ENCODE assay signal across 8 mouse cellular contexts in genomic region chr12:113151046-113151445, GRCm38 (mm10). TPM values are rescaled to one million over a fixed set of nuclear protein-coding genes. Genes with fewer than 3 reads are reported as not detected.
A peak's percentile ranks its signal among the peaks of the same experiment; 100 is the strongest.
DNase-seq lines count a peak whose midpoint lies in the region; ATAC-seq and TF ChIP-seq lines count a peak whose summit lies in the region.

No protein-coding gene starts in this region.

- peaks cover 73% of the 10 kb centered on the region for H3K27me3 ChIP-seq in forebrain, embryonic 12.5 days
- no peaks in the 10 kb centered on the region; the same call in 1 of the 2 replicates for H3K27me3 ChIP-seq in forebrain, embryonic 14.5 days (replicated peaks; ENCODE audit: control insufficient read depth, insufficient read depth, low read length)
- H3K27me3 ChIP-seq in lung, postnatal 0 days (replicated peaks; ENCODE audit: insufficient read depth, low read length) = no peaks in the 10 kb centered on the region
- H3K27me3 ChIP-seq in intestine, embryonic 16.5 days (replicated peaks; ENCODE audit: control insufficient read depth, insufficient read depth, low read length) = no peaks in the 10 kb centered on the region; the same call in 1 of the 2 replicates
- H3K27me3 ChIP-seq in midbrain, embryonic 11.5 days (ENCODE audit: control insufficient read depth, insufficient read depth, low read length) = peaks cover 13% of the 10 kb centered on the region; the same call in 1 of the 2 replicates

- no peak for TF ChIP-seq EP300 in lung, postnatal 0 days (IDR thresholded peaks at IDR 0.05)

- ATAC-seq in forebrain, embryonic 12.5 days (ENCODE audit: low FRiP score) = no peak
- ATAC-seq in forebrain, embryonic 14.5 days = no peak
- no peak for ATAC-seq in lung, postnatal 0 days
- ATAC-seq in intestine, embryonic 16.5 days = no peak
- no peak for ATAC-seq in midbrain, embryonic 11.5 days (ENCODE audit: low FRiP score)

- H3K4me3 ChIP-seq in forebrain, embryonic 12.5 days (replicated peaks) = 0 out of 2 replicates have a peak overlapping the region, but pooled peaks have one; percentile 44
- no peak overlapping the region for H3K4me3 ChIP-seq in forebrain, embryonic 14.5 days (ENCODE audit: low read depth, low read length)
- no peak overlapping the region for H3K4me3 ChIP-seq in lung, postnatal 0 days (ENCODE audit: low read depth, low read length)
- no peak overlapping the region for H3K4me3 ChIP-seq in lung, adult 2 months (replicated peaks; ENCODE audit: extremely low read depth, low read depth, low read length)
- H3K4me3 ChIP-seq in intestine, embryonic 16.5 days (ENCODE audit: low read length) = no peak overlapping the region
- H3K4me3 ChIP-seq in midbrain, embryonic 11.5 days (ENCODE audit: low read depth, low read length) = no peak overlapping the region

- 87% methylated on average over 8 of the region's 8 CpGs for WGBS in forebrain, embryonic 12.5 days
- WGBS in forebrain, embryonic 14.5 days = 87% methylated on average over 8 of the region's 8 CpGs
- WGBS in lung, postnatal 0 days = 54% methylated on average over 8 of the region's 8 CpGs
- 27% methylated on average over 8 of the region's 8 CpGs for WGBS in lung, adult 2 months
- WGBS in intestine, embryonic 16.5 days = 55% methylated on average over 8 of the region's 8 CpGs
- 83% methylated on average over 8 of the region's 8 CpGs for WGBS in midbrain, embryonic 11.5 days

- H3K4me1 ChIP-seq in forebrain, embryonic 12.5 days = peaks cover 41% of the 10 kb centered on the region
- H3K4me1 ChIP-seq in forebrain, embryonic 14.5 days (ENCODE audit: control insufficient read depth, insufficient read depth, low read length) = peaks cover 24% of the 10 kb centered on the region
- H3K4me1 ChIP-seq in lung, postnatal 0 days (ENCODE audit: insufficient read depth, low read depth, low read length) = peaks cover 29% of the 10 kb centered on the region
- H3K4me1 ChIP-seq in lung, adult 2 months (ENCODE audit: control insufficient read depth, insufficient read depth, low read length) = peaks cover 43% of the 10 kb centered on the region
- H3K4me1 ChIP-seq in intestine, embryonic 16.5 days (ENCODE audit: control insufficient read depth, insufficient read depth, low read length) = peaks cover 44% of the 10 kb centered on the region
- peaks cover 19% of the 10 kb centered on the region for H3K4me1 ChIP-seq in midbrain, embryonic 11.5 days (ENCODE audit: control insufficient read depth, insufficient read depth, low read length)

- no peaks in the 10 kb centered on the region for H3K9me3 ChIP-seq in forebrain, embryonic 12.5 days
- no peaks in the 10 kb centered on the region for H3K9me3 ChIP-seq in forebrain, embryonic 14.5 days (replicated peaks; ENCODE audit: control insufficient read depth, low read length)
- H3K9me3 ChIP-seq in lung, postnatal 0 days (ENCODE audit: low read length) = no peaks in the 10 kb centered on the region
- H3K9me3 ChIP-seq in intestine, embryonic 16.5 days (ENCODE audit: control insufficient read depth, low read length) = no peaks in the 10 kb centered on the region
- H3K9me3 ChIP-seq in midbrain, embryonic 11.5 days (ENCODE audit: control insufficient read depth, low read length) = no peaks in the 10 kb centered on the region

- H3K36me3 ChIP-seq in forebrain, embryonic 12.5 days (replicated peaks) = no peaks in the 10 kb centered on the region
- H3K36me3 ChIP-seq in forebrain, embryonic 14.5 days (ENCODE audit: control insufficient read depth, insufficient read depth, low read length) = no peaks in the 10 kb centered on the region
- H3K36me3 ChIP-seq in lung, postnatal 0 days (ENCODE audit: insufficient read depth, low read length) = no peaks in the 10 kb centered on the region
- H3K36me3 ChIP-seq in intestine, embryonic 16.5 days (ENCODE audit: control insufficient read depth, insufficient read depth, low read length) = no peaks in the 10 kb centered on the region
- H3K36me3 ChIP-seq in midbrain, embryonic 11.5 days (ENCODE audit: control insufficient read depth, insufficient read depth, low read length) = no peaks in the 10 kb centered on the region

- H3K9ac ChIP-seq in forebrain, embryonic 12.5 days = no peak overlapping the region
- no peak overlapping the region for H3K9ac ChIP-seq in forebrain, embryonic 14.5 days (ENCODE audit: low read length)
- no peak overlapping the region for H3K9ac ChIP-seq in lung, postnatal 0 days (replicated peaks; ENCODE audit: low read depth)
- no peak overlapping the region for H3K9ac ChIP-seq in intestine, embryonic 16.5 days (ENCODE audit: low read depth, low read length)
- no peak overlapping the region for H3K9ac ChIP-seq in midbrain, embryonic 11.5 days (ENCODE audit: low read length)

- no peak for DNase-seq in forebrain, embryonic 14.5 days (ENCODE audit: low spot score)
- peak; percentile 24 for DNase-seq in lung, postnatal 0 days (ENCODE audit: low spot score)
- DNase-seq in lung, adult 2 months = no peak
- peak; percentile 22 for DNase-seq in naive thymus-derived CD4-positive, alpha-beta T cell, adult 2 months (ENCODE audit: low read depth)
- DNase-seq in thymus, postnatal 36 days = no peak
- no peak for DNase-seq in midbrain, embryonic 11.5 days (ENCODE audit: low spot score, missing footprints)

- no peak overlapping the region for H3K4me2 ChIP-seq in forebrain, embryonic 12.5 days
- no peak overlapping the region for H3K4me2 ChIP-seq in forebrain, embryonic 14.5 days (ENCODE audit: low read length)
- H3K4me2 ChIP-seq in lung, postnatal 0 days (replicated peaks; ENCODE audit: low read depth, low read length) = no peak overlapping the region; the same call in 1 of the 2 replicates
- peak overlapping the region; percentile 92 for H3K4me2 ChIP-seq in intestine, embryonic 16.5 days (ENCODE audit: low read depth, low read length)
- no peak overlapping the region for H3K4me2 ChIP-seq in midbrain, embryonic 11.5 days

- TF ChIP-seq POLR2A in lung, adult 2 months (IDR thresholded peaks at IDR 0.05; ENCODE audit: borderline replicate concordance, extremely low read depth, low read depth, low read length) = no peak

- TF ChIP-seq CTCF in lung, postnatal 0 days (IDR thresholded peaks at IDR 0.05) = no peak
- no peak for TF ChIP-seq CTCF in lung, adult 2 months (IDR thresholded peaks at IDR 0.05; ENCODE audit: insufficient read depth, low read length)

- H3K27ac ChIP-seq in forebrain, embryonic 12.5 days = no peak overlapping the region
- H3K27ac ChIP-seq in forebrain, embryonic 14.5 days (ENCODE audit: low read depth, low read length) = no peak overlapping the region
- H3K27ac ChIP-seq in lung, postnatal 0 days (ENCODE audit: low read length) = no peak overlapping the region
- H3K27ac ChIP-seq in intestine, embryonic 16.5 days (ENCODE audit: low read length) = no peak overlapping the region
- no peak overlapping the region for H3K27ac ChIP-seq in midbrain, embryonic 11.5 days (ENCODE audit: low read depth, low read length)

RNA-seq across cellular contexts. Expression of gene Crip1, which starts 4.9 kb away (rescaled TPM):
- 48.5 and 62.0 TPM in 2 replicates for polyA plus RNA-seq in forebrain, embryonic 12.5 days (2016; fragmentation: Nextera tagmentation; extraction: Ambion mirVana)
- 32.5 and 46.1 TPM in 2 replicates for polyA plus RNA-seq in forebrain, embryonic 14.5 days (2014; fragmentation: Nextera tagmentation; extraction: Ambion mirVana)
- 1,321 and 1,744 TPM in 2 replicates for polyA plus RNA-seq in lung, postnatal 0 days (2015; fragmentation: Nextera tagmentation; extraction: Ambion mirVana)
- 746 and 1,492 TPM in 2 replicates for polyA plus RNA-seq in lung, adult 2 months (2012; rRNA removed)
- 489 and 523 TPM in 2 replicates for polyA plus RNA-seq in intestine, embryonic 16.5 days (2015; fragmentation: Nextera tagmentation; extraction: Ambion mirVana)
- polyA plus RNA-seq in midbrain, embryonic 11.5 days (2014; fragmentation: Nextera tagmentation; extraction: Ambion mirVana) = 87.1 and 95.7 TPM in 2 replicates

RNA-seq across cellular contexts. Expression of gene Tedc1, which starts 5.2 kb away (rescaled TPM):
- polyA plus RNA-seq in forebrain, embryonic 12.5 days (2016; fragmentation: Nextera tagmentation; extraction: Ambion mirVana) = 48.3 and 49.6 TPM in 2 replicates
- polyA plus RNA-seq in forebrain, embryonic 14.5 days (2014; fragmentation: Nextera tagmentation; extraction: Ambion mirVana) = 9.5 and 10.2 TPM in 2 replicates
- 2.5 and 2.6 TPM in 2 replicates for polyA plus RNA-seq in lung, postnatal 0 days (2015; fragmentation: Nextera tagmentation; extraction: Ambion mirVana)
- 2.9 and 4.2 TPM in 2 replicates for polyA plus RNA-seq in lung, adult 2 months (2012; rRNA removed)
- 21.4 and 22.7 TPM in 2 replicates for polyA plus RNA-seq in intestine, embryonic 16.5 days (2015; fragmentation: Nextera tagmentation; extraction: Ambion mirVana)
- polyA plus RNA-seq in midbrain, embryonic 11.5 days (2014; fragmentation: Nextera tagmentation; extraction: Ambion mirVana) = 25.6 and 31.5 TPM in 2 replicates

RNA-seq across cellular contexts. Expression of gene Crip2, which starts 11.0 kb away (rescaled TPM):
- polyA plus RNA-seq in forebrain, embryonic 12.5 days (2016; fragmentation: Nextera tagmentation; extraction: Ambion mirVana) = 223 and 227 TPM in 2 replicates
- polyA plus RNA-seq in forebrain, embryonic 14.5 days (2014; fragmentation: Nextera tagmentation; extraction: Ambion mirVana) = 354 and 404 TPM in 2 replicates
- 1,357 and 1,498 TPM in 2 replicates for polyA plus RNA-seq in lung, postnatal 0 days (2015; fragmentation: Nextera tagmentation; extraction: Ambion mirVana)
- polyA plus RNA-seq in lung, adult 2 months (2012; rRNA removed) = 1,334 and 1,488 TPM in 2 replicates
- 124 and 130 TPM in 2 replicates for polyA plus RNA-seq in intestine, embryonic 16.5 days (2015; fragmentation: Nextera tagmentation; extraction: Ambion mirVana)
- 226 and 247 TPM in 2 replicates for polyA plus RNA-seq in midbrain, embryonic 11.5 days (2014; fragmentation: Nextera tagmentation; extraction: Ambion mirVana)

RNA-seq across cellular contexts. Expression of gene Tmem121, which starts 34.7 kb away (rescaled TPM):
- polyA plus RNA-seq in forebrain, embryonic 12.5 days (2016; fragmentation: Nextera tagmentation; extraction: Ambion mirVana) = 21.6 and 21.9 TPM in 2 replicates
- 28.9 and 31.5 TPM in 2 replicates for polyA plus RNA-seq in forebrain, embryonic 14.5 days (2014; fragmentation: Nextera tagmentation; extraction: Ambion mirVana)
- 1.2 TPM in 2 replicates for polyA plus RNA-seq in lung, postnatal 0 days (2015; fragmentation: Nextera tagmentation; extraction: Ambion mirVana)
- 0.52 and 0.60 TPM in 2 replicates for polyA plus RNA-seq in lung, adult 2 months (2012; rRNA removed)
- 5.6 and 5.8 TPM in 2 replicates for polyA plus RNA-seq in intestine, embryonic 16.5 days (2015; fragmentation: Nextera tagmentation; extraction: Ambion mirVana)
- polyA plus RNA-seq in midbrain, embryonic 11.5 days (2014; fragmentation: Nextera tagmentation; extraction: Ambion mirVana) = 11.5 and 13.1 TPM in 2 replicates

RNA-seq across cellular contexts. Expression of gene Mta1, which starts 53.0 kb away (rescaled TPM):
- polyA plus RNA-seq in forebrain, embryonic 12.5 days (2016; fragmentation: Nextera tagmentation; extraction: Ambion mirVana) = 22.2 and 22.7 TPM in 2 replicates
- 16.6 and 18.7 TPM in 2 replicates for polyA plus RNA-seq in forebrain, embryonic 14.5 days (2014; fragmentation: Nextera tagmentation; extraction: Ambion mirVana)
- 10.5 and 12.2 TPM in 2 replicates for polyA plus RNA-seq in lung, postnatal 0 days (2015; fragmentation: Nextera tagmentation; extraction: Ambion mirVana)
- 77.4 and 85.3 TPM in 2 replicates for polyA plus RNA-seq in lung, adult 2 months (2012; rRNA removed)
- polyA plus RNA-seq in intestine, embryonic 16.5 days (2015; fragmentation: Nextera tagmentation; extraction: Ambion mirVana) = 8.0 TPM in 2 replicates
- polyA plus RNA-seq in midbrain, embryonic 11.5 days (2014; fragmentation: Nextera tagmentation; extraction: Ambion mirVana) = 19.2 and 21.4 TPM in 2 replicates

Comparison
In these comparisons a context has a peak if more than half of its experiments do, and no peak if none do; other contexts are left out.
1. DNase-seq: peak in lung, postnatal 0 days (single experiment) and naive thymus-derived CD4-positive, alpha-beta T cell, adult 2 months (single experiment); none in forebrain, embryonic 14.5 days (single experiment), lung, adult 2 months (single experiment), thymus, postnatal 36 days (0 of 2) and midbrain, embryonic 11.5 days (single experiment).